Mouse (Mus musculus): Measurements from ENCODE around the gene Shisa7. TPM values are rescaled to one million over a fixed set of nuclear protein-coding genes. Genes with fewer than 3 reads are reported as not detected.

Shisa7 gene
- polyA plus RNA-seq, 1 experiment from 2014 or later: 1.0 TPM

Other genes starting within 250 kb of the Shisa7 start
- not detected in 2 replicates for gene Ptprh, start 240.7 kb downstream of the Shisa7 start, polyA plus RNA-seq (2014; fragmentation: Nextera tagmentation; extraction: Ambion mirVana)
- gene Tmem86b, start 213.3 kb downstream of the Shisa7 start, polyA plus RNA-seq (2014; fragmentation: Nextera tagmentation; extraction: Ambion mirVana): 1.4 and 1.6 TPM in 2 replicates
- gene Ppp6r1, start 185.7 kb downstream of the Shisa7 start, polyA plus RNA-seq (2014; fragmentation: Nextera tagmentation; extraction: Ambion mirVana): 10.2 and 11.7 TPM in 2 replicates
- gene Hspbp1, start 159.6 kb downstream of the Shisa7 start, polyA plus RNA-seq (2014; fragmentation: Nextera tagmentation; extraction: Ambion mirVana): 84.8 and 94.2 TPM in 2 replicates
- gene Brsk1, start 154.1 kb downstream of the Shisa7 start, polyA plus RNA-seq (2014; fragmentation: Nextera tagmentation; extraction: Ambion mirVana): 2.3 and 4.0 TPM in 2 replicates
- 0.36 and 0.78 TPM in 2 replicates for gene Tmem150b, start 119.4 kb downstream of the Shisa7 start, polyA plus RNA-seq (2014; fragmentation: Nextera tagmentation; extraction: Ambion mirVana)
- gene Kmt5c, start 104.6 kb downstream of the Shisa7 start, polyA plus RNA-seq (2014; fragmentation: Nextera tagmentation; extraction: Ambion mirVana): 59.2 and 59.4 TPM in 2 replicates
- gene Cox6b2, start 91.6 kb downstream of the Shisa7 start, polyA plus RNA-seq (2014; fragmentation: Nextera tagmentation; extraction: Ambion mirVana): 72.0 and 85.2 TPM in 2 replicates
- not detected in 2 replicates for gene Fam71e2, start 73.4 kb downstream of the Shisa7 start, polyA plus RNA-seq (2014; fragmentation: Nextera tagmentation; extraction: Ambion mirVana)
- 0.17 and 0.27 TPM in 2 replicates for gene Il11, start 61.8 kb downstream of the Shisa7 start, polyA plus RNA-seq (2014; fragmentation: Nextera tagmentation; extraction: Ambion mirVana)
- gene Tmem190, start 61.8 kb downstream of the Shisa7 start, polyA plus RNA-seq (2014; fragmentation: Nextera tagmentation; extraction: Ambion mirVana): 0.55 TPM in 1 of 2 replicates, not detected in the other
- 8.7 and 10.6 TPM in 2 replicates for gene Tmem238, start 55.0 kb downstream of the Shisa7 start, polyA plus RNA-seq (2014; fragmentation: Nextera tagmentation; extraction: Ambion mirVana)
- 301 and 312 TPM in 2 replicates for gene Rpl28, start 51.8 kb downstream of the Shisa7 start, polyA plus RNA-seq (2014; fragmentation: Nextera tagmentation; extraction: Ambion mirVana)
- 318 and 349 TPM in 2 replicates for gene Ube2s, start 32.1 kb downstream of the Shisa7 start, polyA plus RNA-seq (2014; fragmentation: Nextera tagmentation; extraction: Ambion mirVana)
- gene Isoc2b, start 25.6 kb upstream of the Shisa7 start, polyA plus RNA-seq (2014; fragmentation: Nextera tagmentation; extraction: Ambion mirVana): 7.0 and 7.8 TPM in 2 replicates
- 0.94 and 0.98 TPM in 2 replicates for gene Isoc2a, start 32.5 kb upstream of the Shisa7 start, polyA plus RNA-seq (2014; fragmentation: Nextera tagmentation; extraction: Ambion mirVana)
- not detected in 2 replicates for gene Gm36210, start 61.8 kb upstream of the Shisa7 start, polyA plus RNA-seq (2014; fragmentation: Nextera tagmentation; extraction: Ambion mirVana)
- gene Zfp628, start 70.5 kb upstream of the Shisa7 start, polyA plus RNA-seq (2014; fragmentation: Nextera tagmentation; extraction: Ambion mirVana): 4.3 and 4.5 TPM in 2 replicates
- 3.5 and 4.0 TPM in 2 replicates for gene Nat14, start 77.3 kb upstream of the Shisa7 start, polyA plus RNA-seq (2014; fragmentation: Nextera tagmentation; extraction: Ambion mirVana)
- gene Ssc5d, start 81.1 kb upstream of the Shisa7 start, polyA plus RNA-seq (2014; fragmentation: Nextera tagmentation; extraction: Ambion mirVana): 3.3 and 3.9 TPM in 2 replicates
- 0.55 and 1.4 TPM in 2 replicates for gene Sbk2, start 119.7 kb upstream of the Shisa7 start, polyA plus RNA-seq (2014; fragmentation: Nextera tagmentation; extraction: Ambion mirVana)
- gene Sbk3, start 126.5 kb upstream of the Shisa7 start, polyA plus RNA-seq (2014; fragmentation: Nextera tagmentation; extraction: Ambion mirVana): 0.07 TPM in 1 of 2 replicates, not detected in the other
- gene Zfp579, start 151.5 kb upstream of the Shisa7 start, polyA plus RNA-seq (2014; fragmentation: Nextera tagmentation; extraction: Ambion mirVana): 39.5 and 48.8 TPM in 2 replicates
- 14.1 and 18.0 TPM in 2 replicates for gene Zfp524, start 169.7 kb upstream of the Shisa7 start, polyA plus RNA-seq (2014; fragmentation: Nextera tagmentation; extraction: Ambion mirVana)
- 33.0 and 35.7 TPM in 2 replicates for gene Fiz1, start 170.0 kb upstream of the Shisa7 start, polyA plus RNA-seq (2014; fragmentation: Nextera tagmentation; extraction: Ambion mirVana)
- 1.2 and 3.3 TPM in 2 replicates for gene Gm44973, start 170.8 kb upstream of the Shisa7 start, polyA plus RNA-seq (2014; fragmentation: Nextera tagmentation; extraction: Ambion mirVana)
- gene Zfp865, start 175.7 kb upstream of the Shisa7 start, polyA plus RNA-seq (2014; fragmentation: Nextera tagmentation; extraction: Ambion mirVana): 8.9 and 9.1 TPM in 2 replicates
- 22.4 and 25.0 TPM in 2 replicates for gene Ccdc106, start 175.9 kb upstream of the Shisa7 start, polyA plus RNA-seq (2014; fragmentation: Nextera tagmentation; extraction: Ambion mirVana)
- not detected in 2 replicates for gene 4632433K11Rik, start 189.4 kb upstream of the Shisa7 start, polyA plus RNA-seq (2014; fragmentation: Nextera tagmentation; extraction: Ambion mirVana)
- gene Zfp784, start 193.8 kb upstream of the Shisa7 start, polyA plus RNA-seq (2014; fragmentation: Nextera tagmentation; extraction: Ambion mirVana): 4.6 and 6.2 TPM in 2 replicates
- 35.7 and 44.1 TPM in 2 replicates for gene Zfp580, start 206.8 kb upstream of the Shisa7 start, polyA plus RNA-seq (2014; fragmentation: Nextera tagmentation; extraction: Ambion mirVana)
- gene U2af2, start 217.4 kb upstream of the Shisa7 start, polyA plus RNA-seq (2014; fragmentation: Nextera tagmentation; extraction: Ambion mirVana): 106 and 119 TPM in 2 replicates
- 63.2 and 63.4 TPM in 2 replicates for gene Epn1, start 235.5 kb upstream of the Shisa7 start, polyA plus RNA-seq (2014; fragmentation: Nextera tagmentation; extraction: Ambion mirVana)